Mouse (Mus musculus): Measurements from ENCODE around the gene Ak6.

The Ak6 gene

DNA sequence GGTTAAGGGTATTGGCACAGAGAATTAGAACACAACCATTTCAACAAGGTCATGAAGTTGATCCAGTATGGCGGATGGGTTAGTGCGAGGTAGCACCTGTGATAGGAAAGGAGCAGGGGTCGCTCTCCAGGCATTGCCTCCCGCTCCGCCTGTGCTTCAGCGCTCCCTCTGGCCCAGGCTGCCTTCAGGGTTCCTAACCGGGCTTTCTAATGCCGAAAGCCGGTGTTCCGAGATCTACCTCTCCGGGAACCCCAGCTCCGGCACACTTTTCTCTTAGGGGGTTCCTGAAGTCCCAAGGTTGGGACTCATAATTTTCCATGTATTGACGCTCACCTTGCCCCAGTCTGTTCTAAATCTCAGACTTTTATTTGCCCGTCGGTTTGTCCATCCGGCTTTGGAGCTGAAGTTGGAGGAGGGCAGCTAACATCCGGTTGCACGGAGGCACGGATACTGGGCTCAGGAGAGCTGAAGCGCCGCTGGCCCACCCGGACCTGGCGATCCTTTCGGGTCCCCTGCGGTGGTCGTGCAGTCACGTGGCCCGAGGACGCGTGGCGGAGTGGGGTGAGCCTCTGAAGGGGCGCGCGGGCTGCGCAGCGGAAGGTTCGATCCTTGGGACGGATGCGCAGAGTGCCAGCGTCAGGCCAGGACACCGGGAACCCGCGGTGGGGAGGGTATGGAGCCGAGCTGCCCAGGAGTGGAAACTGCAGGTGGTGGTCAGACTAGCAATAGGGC is 18.7 kb downstream of the Ak6 start, which contains the start of gene Ccdc125:
Ccdc125 (plus strand) TSS at position 427 of the 732 bp plus-strand sequence.
- no peak for DNase-seq (ENCODE audit: low spot score)

DNA sequence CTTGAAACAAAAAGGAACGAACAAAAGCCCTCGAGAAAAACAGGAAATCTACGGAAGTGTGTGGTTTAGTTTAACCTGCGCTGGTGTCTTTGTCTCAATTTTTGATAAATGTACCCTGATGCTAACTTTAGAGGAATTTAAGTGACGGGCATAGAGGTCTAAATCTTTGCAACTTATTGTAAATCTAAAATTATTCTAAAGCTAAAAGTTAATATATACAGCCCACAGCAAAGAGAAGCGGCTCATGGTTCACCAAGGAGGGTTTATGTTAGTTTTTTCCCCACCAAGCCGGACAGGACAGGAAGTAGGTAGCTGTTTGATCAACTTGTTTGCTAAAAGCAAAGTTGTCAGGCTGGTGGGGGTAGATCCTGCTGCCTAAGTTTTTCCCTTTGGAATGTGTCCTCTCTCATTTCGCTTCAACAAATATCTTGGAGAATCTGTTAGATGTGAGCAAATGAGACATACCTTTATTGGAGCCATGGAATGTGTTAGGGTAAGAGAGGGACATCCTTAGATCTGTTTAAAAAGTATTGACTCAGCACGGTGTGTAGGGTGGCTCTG is 19.5 kb downstream of the Ak6 start:
- no peak for DNase-seq (ENCODE audit: low spot score)

DNA sequence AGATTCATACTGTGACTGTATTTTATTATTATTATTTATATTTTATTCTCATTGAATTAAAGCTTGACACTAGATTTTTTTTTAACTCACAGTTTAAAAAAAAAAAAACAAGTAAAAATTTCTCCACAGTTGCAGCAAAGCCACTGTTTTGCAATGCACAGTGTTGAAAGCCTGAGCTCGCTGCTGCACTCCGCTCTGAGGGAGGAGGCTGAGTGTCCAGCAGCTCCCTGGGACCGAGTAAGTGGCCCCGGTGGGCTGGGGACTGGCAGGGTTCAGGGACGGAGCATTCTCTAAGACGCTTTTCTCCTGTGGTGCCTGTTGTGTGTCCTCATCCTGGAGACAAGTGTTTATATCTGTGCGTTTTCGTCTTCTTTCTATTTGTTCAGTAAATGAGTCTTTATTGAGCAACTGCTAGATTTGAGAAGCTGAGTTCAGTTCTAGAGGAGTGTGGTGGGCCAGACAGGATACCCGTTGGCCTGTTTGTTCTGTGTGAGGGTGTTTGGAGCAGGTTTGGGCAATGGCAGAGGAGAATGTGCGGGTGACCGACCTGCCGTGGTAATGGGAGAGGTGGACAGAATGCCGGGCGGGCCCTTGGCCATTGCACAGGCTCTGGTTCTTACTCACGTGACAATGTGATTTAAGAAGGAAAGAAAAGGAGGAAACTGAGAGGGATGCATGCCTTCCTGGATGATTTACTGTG is 25.3 kb downstream of the Ak6 start:
- DNase-seq (ENCODE audit: low spot score): no peak

DNA sequence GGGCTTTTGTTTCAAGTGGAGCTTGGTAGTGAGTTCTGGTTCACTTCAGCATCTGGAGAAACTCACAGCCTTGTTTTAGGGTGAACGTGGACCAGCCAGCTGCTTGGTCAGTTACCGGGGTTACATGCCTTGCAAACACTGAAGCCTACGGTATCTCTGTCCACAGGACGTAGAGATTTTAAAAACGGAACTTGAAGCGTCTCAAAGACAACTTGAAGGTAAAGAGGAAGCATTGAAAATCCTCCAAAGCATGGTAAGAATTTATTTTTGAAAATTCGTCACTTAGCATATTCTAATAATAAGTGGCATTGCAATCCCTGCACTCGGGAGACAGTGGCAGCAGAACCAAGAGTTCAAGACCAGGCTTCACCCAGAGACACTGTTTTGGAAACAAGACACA is 30.8 kb downstream of the Ak6 start:
- no peak for DNase-seq (ENCODE audit: low spot score)

DNA sequence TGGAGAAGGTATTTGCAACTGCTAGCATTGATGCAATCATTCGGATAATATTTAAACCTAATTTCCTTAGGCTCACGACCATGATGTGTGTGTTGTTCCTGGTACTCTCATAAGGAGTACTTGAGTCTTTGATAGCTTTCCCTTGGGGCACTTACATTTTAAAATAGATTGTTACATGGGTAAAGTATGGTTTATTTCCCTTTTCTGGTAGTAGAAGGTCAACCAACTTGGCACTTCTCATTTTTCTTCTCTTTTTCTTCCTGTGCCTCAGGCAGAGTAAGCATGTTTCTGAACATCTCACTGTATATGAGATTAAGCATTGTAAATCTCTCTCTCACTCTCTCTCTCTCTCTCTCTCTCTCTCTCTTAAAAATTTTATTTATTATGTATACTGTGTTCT is 32.1 kb downstream of the Ak6 start:
- DNase-seq (ENCODE audit: low spot score): no peak

DNA sequence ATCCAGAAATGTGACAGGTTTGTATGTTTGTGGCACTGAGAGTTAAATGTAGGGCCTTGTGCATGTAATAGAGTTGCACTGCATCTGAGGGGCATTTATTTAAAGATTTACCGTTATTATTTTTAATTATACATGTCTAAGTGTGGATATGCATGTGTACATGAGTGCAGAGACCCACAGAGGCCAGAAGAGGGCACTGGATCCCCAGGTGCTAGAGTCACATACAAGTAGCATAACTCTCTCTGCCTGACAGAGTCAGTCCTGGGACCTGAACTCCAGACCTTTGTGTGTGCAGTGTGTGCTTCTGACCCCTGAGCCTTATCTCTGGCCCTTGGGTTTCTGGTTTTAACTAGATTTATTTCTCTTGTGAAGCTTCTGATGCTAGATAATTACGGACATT is 33.6 kb downstream of the Ak6 start:
- DNase-seq (ENCODE audit: low spot score): no peak

DNA sequence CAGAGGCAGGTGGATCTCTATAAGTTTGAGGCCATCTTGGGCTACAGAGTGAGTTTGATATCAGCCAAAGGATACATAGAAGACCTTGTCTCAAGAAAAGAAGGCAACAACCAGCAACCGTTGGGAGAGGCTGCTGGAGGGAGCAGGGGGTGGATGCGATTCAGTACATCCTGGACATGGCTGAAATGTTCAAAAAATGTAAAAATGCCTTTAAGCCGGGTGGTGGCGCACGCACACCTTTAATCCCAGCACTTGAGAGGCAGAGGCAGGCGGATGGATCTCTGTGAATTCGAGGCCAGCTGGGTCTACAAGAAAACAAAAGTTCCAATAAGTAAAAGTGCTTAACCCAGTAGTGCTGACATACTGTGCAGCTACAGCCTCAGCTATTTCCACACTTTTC is 36.7 kb downstream of the Ak6 start:
- DNase-seq (ENCODE audit: low spot score): no peak

DNA sequence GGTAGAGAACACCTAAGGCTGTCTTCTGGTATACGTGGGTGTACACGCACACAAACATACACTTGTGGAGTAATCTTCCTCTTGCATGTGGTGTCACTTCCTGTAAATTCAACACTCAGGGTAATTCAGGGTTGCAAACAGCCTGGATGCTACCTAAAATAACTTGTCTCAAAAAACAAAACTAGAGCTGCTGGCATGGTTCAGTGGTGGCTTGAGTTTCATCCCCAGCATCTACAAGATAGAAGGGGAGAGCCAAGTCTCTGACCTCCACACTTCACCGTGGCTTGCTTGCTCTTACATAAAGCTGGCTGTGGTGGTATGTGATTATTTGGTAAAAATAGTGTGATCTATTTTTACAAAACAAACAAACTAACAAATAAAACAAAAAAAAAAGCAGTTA is 46.8 kb downstream of the Ak6 start:
- DNase-seq (ENCODE audit: low spot score): no peak

DNA sequence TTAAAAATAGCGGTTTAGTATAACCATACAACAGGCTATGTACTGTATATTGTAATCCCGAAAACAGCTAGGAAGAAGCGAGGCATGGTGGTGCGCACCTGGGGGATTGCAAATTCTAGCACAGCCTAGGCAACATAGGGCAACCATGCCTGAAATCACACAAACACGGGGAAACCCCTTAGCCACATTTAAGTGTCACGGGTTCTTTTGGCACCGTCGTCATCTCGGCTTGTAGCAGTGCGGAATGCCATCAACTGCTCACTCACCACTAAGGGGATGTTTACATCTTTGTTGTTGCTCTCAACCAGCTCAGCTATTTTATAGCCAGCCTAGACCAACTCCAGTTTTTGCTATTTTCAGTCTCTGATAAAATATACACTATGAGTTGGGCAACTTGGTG is 48.1 kb downstream of the Ak6 start:
- DNase-seq (ENCODE audit: low spot score): no peak

DNA sequence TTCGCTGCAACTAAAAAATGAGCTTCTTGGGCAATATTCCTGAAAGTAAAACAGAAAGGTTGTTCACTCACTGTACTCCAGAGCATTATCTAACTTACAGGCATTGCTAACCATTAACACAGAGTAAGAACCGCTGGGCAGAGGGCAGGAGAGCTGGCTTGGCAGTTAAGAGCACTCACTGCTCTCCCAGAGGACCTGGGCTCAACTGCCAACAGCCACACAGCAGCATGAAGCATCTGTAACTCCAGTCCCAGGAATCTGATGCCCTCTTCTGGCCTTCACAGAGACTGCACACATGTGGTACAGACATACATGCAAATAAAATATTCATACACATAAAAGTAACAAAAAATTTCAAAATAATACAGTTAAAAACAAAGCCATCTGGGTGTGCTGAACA is 52.7 kb downstream of the Ak6 start:
- DNase-seq (ENCODE audit: low spot score): no peak

DNA sequence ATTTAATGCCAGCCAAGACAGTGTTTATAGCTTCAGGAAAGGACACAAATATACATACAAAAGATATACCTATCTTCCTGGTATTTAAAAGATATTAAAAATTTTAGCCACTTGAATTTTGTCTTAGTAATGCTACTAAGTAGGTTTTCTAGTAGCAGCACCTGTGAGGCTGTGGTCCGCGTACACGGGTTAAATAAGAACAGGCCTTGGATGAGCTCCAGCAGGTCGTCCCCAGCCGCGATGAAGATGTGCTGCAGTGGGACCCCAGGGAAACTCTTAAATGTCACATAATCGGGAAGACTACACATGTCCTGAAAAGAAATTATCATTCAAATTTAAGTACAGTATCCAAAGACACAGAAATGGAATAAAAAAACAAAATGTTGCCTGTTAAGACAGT is 55.4 kb downstream of the Ak6 start:
- no peak for DNase-seq (ENCODE audit: low spot score)

DNA sequence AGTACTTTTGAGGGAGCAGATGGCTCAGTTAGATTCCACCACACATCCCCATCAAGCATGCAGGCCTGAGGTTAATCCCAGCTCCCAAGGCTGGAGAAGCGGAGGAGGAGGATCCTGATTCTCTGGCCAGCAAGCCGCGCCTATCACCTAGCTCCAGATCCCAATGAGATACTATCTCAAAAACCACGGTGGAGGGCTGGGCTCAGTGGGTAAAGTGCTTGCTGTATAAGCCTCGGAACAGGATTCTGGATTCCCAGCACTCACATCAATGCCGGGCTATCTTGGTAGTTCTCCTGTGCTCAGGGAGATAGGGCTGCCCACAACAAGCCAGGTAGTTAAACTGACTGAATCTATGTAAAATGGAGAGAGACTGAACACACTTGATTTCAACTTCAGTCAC is 64.7 kb downstream of the Ak6 start:
- DNase-seq (ENCODE audit: low spot score): no peak

All from ovary, adult 18-20 months (tissue).